Mouse (Mus musculus) intestine, postnatal 0 days (tissue): ENCODE data around the gene Tshz2. TPM values are rescaled to one million over a fixed set of nuclear protein-coding genes. Genes with fewer than 3 reads are reported as not detected.
A peak's percentile ranks its signal among the peaks of the same experiment; 100 is the strongest.

ENCODE experiments used
- ATAC-seq: fragments of 200-750 bp; cut with Nextera tagmentation; 2 replicates; pipeline ENCODE4 v1.8.0; 2017; ENCODE audit warnings: mild to moderate bottlenecking, moderate TSS enrichment, moderate library complexity
- H3K27ac ChIP-seq: fragments of 300-500 bp; sonication (generic); 2 replicates; pipeline ENCODE4 v1.5.1; 2014; ENCODE audit warnings: mild to moderate bottlenecking, low read depth, low read length, moderate library complexity
- H3K27me3 ChIP-seq: fragments of 300-500 bp; sonication (generic); replicated peaks from 2 replicates; pipeline ENCODE4 v1.6.1; 2014; ENCODE audit warnings: low read length, mixed read lengths; ENCODE audit not compliant: control insufficient read depth, insufficient read depth
- H3K36me3 ChIP-seq: fragments of 300-500 bp; sonication (generic); 2 replicates; pipeline ENCODE4 v1.6.1; 2014; ENCODE audit warnings: mild to moderate bottlenecking, moderate library complexity; ENCODE audit not compliant: control insufficient read depth, insufficient read depth
- H3K4me1 ChIP-seq: fragments of 300-500 bp; sonication (generic); replicated peaks from 2 replicates; pipeline ENCODE4 v1.6.1; 2014; ENCODE audit warnings: antibody characterized with exemption, low read length, mixed read lengths; ENCODE audit not compliant: control insufficient read depth, insufficient read depth
- H3K4me2 ChIP-seq: fragments of 300-500 bp; sonication (generic); replicated peaks from 2 replicates; pipeline ENCODE4 v1.6.1; 2014; ENCODE audit warnings: low read depth, mild to moderate bottlenecking, moderate library complexity
- H3K4me3 ChIP-seq: fragments of 300-500 bp; sonication (generic); 2 replicates; pipeline ENCODE4 v1.5.1; 2014; ENCODE audit warnings: low read depth, low read length
- H3K9ac ChIP-seq: fragments of 300-500 bp; sonication (generic); 2 replicates; pipeline ENCODE4 v1.6.1; 2014; ENCODE audit warnings: mild to moderate bottlenecking, low read depth, low read length
- H3K9me3 ChIP-seq: fragments of 300-500 bp; sonication (generic); 2 replicates; pipeline ENCODE4 v1.6.1; 2016; ENCODE audit warnings: mixed run types; ENCODE audit not compliant: control insufficient read depth
- CTCF ChIP-seq: sonication (generic); IDR thresholded peaks from 2 replicates; pipeline ENCODE4 v1.5.1; 2016; ENCODE audit warnings: low read depth, mild to moderate bottlenecking, control low read depth, antibody characterized with exemption, moderate library complexity
- WGBS: fragments of 180-500 bp; shearing (Covaris S2); extraction: QIAGEN DNeasy Blood & Tissue Kit; methylation state at CpG from one replicate; pipeline ENCODE4 v1.1.7; 2014; 5-methylcytosine and 5-hydroxymethylcytosine counted together
- polyA plus RNA-seq: library from polyadenylated mRNA; unstranded; fragments of >200 nt; fragmentation: Nextera tagmentation; extraction: Ambion mirVana; gene quantifications from 2 replicates; pipeline ENCODE4 v1.2.1, GENCODE M21; 2015

Gene Tshz2
- polyA plus RNA-seq, 1 experiment from 2014 or later: 6.3 TPM

DNA sequence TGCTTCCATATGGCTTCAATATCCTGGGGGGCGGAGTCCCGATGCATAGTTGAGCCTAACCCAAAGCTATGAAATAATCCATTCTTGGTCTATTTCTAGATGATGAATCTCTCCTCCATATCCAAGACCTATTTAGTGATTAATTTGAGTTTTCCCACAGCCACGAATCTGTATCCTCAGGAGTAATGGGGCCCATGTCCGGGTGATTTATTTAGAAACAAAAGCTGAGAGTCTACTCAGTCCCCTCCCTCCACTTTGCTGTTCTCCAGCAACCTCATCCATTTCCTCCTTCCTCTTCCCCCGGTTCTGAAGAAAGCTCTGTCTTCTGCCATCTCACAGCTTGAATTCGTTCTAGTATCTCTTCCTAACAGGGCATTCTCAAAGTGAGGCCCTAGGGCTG, 125.3 kb downstream of the Tshz2 start:
- ATAC-seq: no peak

DNA sequence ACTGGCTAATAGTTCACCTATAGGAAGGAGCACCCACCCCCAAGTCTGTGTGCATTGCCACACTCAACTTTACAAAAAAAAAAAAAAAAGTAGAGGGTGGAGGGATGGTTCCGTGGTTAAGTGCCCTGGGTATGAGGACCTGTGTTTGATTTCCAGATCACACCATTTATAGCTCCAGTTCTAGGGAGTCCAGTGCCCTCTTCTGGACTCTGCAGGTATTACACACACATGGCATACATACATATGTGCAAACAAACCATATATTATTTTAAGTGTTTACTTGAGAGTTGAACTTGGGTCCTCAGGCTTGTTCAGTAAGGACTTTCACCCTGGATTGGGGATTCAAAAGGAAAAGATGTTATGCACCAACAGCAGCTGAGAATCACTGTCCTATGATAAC, 127.3 kb downstream of the Tshz2 start:
- Histone ChIP-seq H3K36me3 (no peaks in the 10 kb centered on the region), H3K4me2 (no peak overlapping the region), H3K9me3 (no peaks in the 10 kb centered on the region), H3K27ac (no peak overlapping the region), H3K4me3 (no peak overlapping the region), H3K9ac (no peak overlapping the region), H3K27me3 (no peaks in the 10 kb centered on the region), H3K4me1 (no peaks in the 10 kb centered on the region)
- 100% methylated on average over 1 of the region's 1 CpGs for WGBS
- peak; percentile 59 for TF ChIP-seq CTCF
- ATAC-seq: no peak

More for the DNA sequence above, 125.3 kb downstream of the Tshz2 start:
- Histone ChIP-seq H3K36me3 (no peaks in the 10 kb centered on the region), H3K4me3 (no peak overlapping the region), H3K9me3 (no peaks in the 10 kb centered on the region), H3K27ac (no peak overlapping the region), H3K9ac (no peak overlapping the region), H3K4me2 (no peak overlapping the region), H3K27me3 (no peaks in the 10 kb centered on the region), H3K4me1 (no peaks in the 10 kb centered on the region)
- 53% methylated on average over 6 of the region's 6 CpGs for WGBS
- no peak for TF ChIP-seq CTCF

DNA sequence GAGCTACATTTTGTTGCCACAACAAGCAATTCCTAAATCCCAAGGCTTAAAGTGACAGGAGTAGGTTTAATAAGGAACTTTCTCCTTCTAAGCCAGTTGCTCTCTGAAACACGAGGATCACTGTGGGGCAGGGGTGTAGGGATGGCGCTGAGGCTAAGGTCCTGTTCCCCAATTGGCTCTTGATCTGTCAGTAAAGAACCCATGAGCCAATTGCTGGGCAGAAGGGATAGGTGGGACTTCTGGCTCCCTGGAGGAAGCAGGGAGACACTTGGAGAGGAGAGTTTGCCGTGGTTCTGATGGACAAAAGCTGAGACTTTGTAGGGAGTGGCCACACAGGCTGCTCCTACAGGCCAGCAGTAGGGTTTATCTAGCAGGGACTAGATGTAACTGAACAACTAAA, 128.9 kb downstream of the Tshz2 start:
- Histone ChIP-seq H3K4me1 (peaks cover 4% of the 10 kb centered on the region; the same call in 1 of the 2 replicates), H3K4me3 (no peak overlapping the region), H3K9me3 (no peaks in the 10 kb centered on the region), H3K36me3 (no peaks in the 10 kb centered on the region), H3K27me3 (no peaks in the 10 kb centered on the region), H3K9ac (no peak overlapping the region), H3K4me2 (no peak overlapping the region), H3K27ac (no peak overlapping the region)
- TF ChIP-seq CTCF: no peak
- no peak for ATAC-seq
- WGBS: 41% methylated on average over 3 of the region's 3 CpGs

DNA sequence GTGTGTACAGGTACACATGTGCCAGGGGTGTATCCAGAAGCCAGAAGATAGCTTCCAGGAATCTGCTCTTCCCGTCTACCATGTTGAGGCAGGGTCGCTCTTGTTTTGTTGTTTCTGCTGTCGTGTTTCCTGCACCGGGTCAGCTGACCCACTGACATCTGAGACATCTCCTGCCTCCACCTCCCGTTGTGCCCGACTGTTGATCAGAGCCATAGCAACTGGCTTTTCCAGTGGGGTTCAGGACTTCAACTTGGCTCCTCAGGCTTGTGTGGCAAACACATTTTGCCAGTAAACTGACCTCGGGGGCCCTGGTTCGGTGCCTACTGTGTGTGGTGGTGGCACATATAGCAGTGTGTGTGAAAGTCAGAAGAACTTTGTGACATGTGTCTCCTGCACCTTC, 129.5 kb downstream of the Tshz2 start:
- WGBS: 83% methylated on average over 8 of the region's 8 CpGs
- Histone ChIP-seq H3K4me1 (peaks cover 6% of the 10 kb centered on the region; the same call in 1 of the 2 replicates), H3K4me3 (no peak overlapping the region), H3K9me3 (no peaks in the 10 kb centered on the region), H3K27me3 (no peaks in the 10 kb centered on the region), H3K4me2 (no peak overlapping the region), H3K27ac (no peak overlapping the region), H3K9ac (no peak overlapping the region), H3K36me3 (no peaks in the 10 kb centered on the region)
- TF ChIP-seq CTCF: no peak
- ATAC-seq: no peak

DNA sequence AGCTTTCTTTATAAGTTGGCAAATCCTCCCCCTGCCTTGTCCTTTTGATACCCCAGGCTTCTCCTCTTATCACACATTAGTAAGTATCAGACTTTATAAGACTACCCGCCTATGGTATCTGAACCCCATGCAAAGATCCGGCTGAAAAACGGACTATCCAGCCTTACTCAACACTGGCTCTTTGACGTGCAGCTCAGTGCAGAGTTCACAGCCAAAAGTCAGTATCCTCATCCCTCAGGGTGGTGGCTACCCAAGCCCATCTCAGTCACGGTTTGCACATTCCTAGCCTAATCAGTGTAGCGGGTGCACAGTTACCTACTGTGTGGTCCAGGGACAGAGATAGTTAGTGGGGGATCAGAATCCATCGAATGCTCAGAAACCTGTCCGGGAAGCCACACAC, 130.9 kb downstream of the Tshz2 start:
- Histone ChIP-seq H3K27me3 (no peaks in the 10 kb centered on the region), H3K4me2 (no peak overlapping the region), H3K4me3 (no peak overlapping the region), H3K27ac (no peak overlapping the region), H3K9ac (no peak overlapping the region), H3K4me1 (peaks cover 6% of the 10 kb centered on the region; the same call in 1 of the 2 replicates), H3K36me3 (no peaks in the 10 kb centered on the region), H3K9me3 (no peaks in the 10 kb centered on the region)
- 67% methylated on average over 8 of the region's 8 CpGs for whole genome bisulfite sequencing
- no peak for TF ChIP-seq CTCF
- no peak for ATAC-seq

DNA sequence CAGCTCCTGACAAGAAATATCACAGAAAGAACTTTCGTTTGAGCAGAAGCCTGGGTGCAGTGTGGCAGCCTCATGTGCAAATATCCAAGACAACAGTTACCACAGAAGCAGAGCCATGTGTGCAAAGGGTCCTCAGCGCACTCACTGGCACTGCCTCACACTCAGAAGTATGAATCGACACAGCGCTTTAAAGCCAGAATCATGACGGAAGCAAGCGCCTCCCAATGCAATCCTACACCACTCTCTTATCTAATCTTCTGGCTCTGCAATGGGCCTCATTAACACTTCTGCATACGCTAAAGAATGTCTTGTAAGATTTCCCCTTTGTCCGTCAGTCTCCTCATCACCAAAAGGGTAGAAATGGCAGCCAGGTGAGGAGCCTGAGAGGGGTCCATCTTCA, 133.4 kb downstream of the Tshz2 start:
- peaks cover 6% of the 10 kb centered on the region; the same call in 1 of the 2 replicates for H3K4me1 ChIP-seq
- no peak overlapping the region for H3K27ac ChIP-seq
- H3K36me3 ChIP-seq: no peaks in the 10 kb centered on the region
- no peaks in the 10 kb centered on the region for H3K9me3 ChIP-seq
- TF ChIP-seq CTCF: no peak
- WGBS: 43% methylated on average over 8 of the region's 8 CpGs
- H3K4me3 ChIP-seq: no peak overlapping the region
- no peak overlapping the region for H3K9ac ChIP-seq
- ATAC-seq: no peak
- no peak overlapping the region for H3K4me2 ChIP-seq
- no peaks in the 10 kb centered on the region for H3K27me3 ChIP-seq

DNA sequence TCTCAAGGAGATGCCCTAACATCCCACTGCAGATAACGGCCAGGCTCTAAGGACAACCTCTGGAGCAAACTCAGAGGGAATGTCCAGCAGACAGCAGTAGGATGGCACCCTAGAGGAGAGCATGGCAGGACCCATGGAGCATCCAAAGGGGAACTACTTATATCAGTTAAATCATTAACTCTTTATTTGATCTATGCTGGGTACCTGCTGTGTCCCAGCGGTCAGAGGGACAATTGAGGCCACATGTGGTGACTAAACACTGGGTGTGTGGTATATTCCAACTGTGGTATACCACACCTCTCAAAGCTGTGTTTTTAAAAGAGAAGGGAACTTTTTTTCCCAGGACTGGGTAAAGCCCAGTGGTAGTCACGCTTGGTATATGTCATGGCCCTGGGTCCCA, 134.5 kb downstream of the Tshz2 start:
- no peak overlapping the region for H3K9ac ChIP-seq

More for the DNA sequence above, 134.5 kb downstream of the Tshz2 start:
- no peak for ATAC-seq
- no peaks in the 10 kb centered on the region for H3K9me3 ChIP-seq
- no peak overlapping the region for H3K4me3 ChIP-seq
- no peaks in the 10 kb centered on the region for H3K27me3 ChIP-seq
- no peaks in the 10 kb centered on the region for H3K36me3 ChIP-seq
- H3K4me1 ChIP-seq: peaks cover 6% of the 10 kb centered on the region; the same call in 1 of the 2 replicates
- no peak for TF ChIP-seq CTCF
- H3K27ac ChIP-seq: no peak overlapping the region
- no peak overlapping the region for H3K4me2 ChIP-seq
- WGBS: 65% methylated on average over 3 of the region's 3 CpGs
